Comparison of ENCODE assay signal across 9 mouse cellular contexts in the genomic region with DNA sequence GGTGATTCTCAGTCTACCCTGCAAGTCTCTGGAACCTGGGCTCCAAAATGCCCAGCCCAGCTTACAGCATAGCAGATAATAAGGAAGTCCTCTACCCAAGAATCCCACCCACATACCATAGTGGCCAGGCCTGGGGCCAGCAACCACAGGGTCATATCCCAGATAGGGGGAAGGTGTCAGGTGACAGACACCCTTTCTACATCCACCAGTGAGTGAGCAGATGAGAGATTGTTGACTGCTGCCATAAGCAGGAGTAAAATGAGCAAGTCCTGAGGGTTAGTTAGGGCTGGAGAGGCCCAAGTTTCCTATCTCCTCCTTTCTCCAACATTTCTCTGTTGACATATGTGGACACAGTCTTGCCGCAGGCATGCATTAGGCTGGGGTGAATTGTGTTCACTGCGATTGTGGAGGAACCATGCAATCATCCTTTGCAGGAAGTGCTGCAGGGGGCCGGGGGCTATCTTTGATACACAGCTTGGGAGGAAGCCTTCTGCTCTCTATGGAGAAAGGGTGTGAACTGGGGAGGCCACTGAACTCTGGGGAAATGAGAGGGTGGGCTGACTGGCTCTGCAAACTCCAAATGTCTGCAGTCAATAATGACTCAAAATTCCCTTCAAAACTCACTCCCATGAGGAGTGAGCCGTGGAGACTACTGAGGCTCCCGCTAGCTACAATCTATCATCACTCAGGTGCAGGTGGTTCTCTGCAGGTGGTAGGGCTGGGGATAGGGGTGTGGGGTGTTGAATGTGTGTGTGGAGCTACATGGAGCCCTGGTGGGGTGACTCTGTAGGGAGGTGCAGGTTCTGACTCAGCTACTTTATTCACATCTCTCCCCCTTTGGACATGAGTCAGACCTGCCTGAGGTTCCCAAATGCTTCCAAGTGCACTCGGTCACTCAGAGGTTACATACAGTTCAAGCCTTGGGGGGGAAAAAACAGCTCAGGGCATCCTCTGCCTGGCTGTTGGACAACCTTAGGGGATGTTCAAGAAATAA. TPM values are rescaled to one million over a fixed set of nuclear protein-coding genes. Genes with fewer than 3 reads are reported as not detected.
A peak's percentile ranks its signal among the peaks of the same experiment; 100 is the strongest.
DNase-seq lines count a peak whose midpoint lies in the region; ATAC-seq lines count a peak whose summit lies in the region.
"Had no signal": no experiment of that assay in that cellular context is flagged by ENCODE, and none has a peak within 500 bp of the region (broad histone marks: within the 10 kb centered on the region; RNA-seq: fewer than 3 reads in every experiment).

No protein-coding gene starts in this region.

- intact Hi-C loops in heart, postnatal 25 days (cut with DNase I), result no loop called here

- ATAC-seq in monocyte, adult 5-6 weeks (replicated peaks; ENCODE audit: insufficient number of reproducible peaks, low FRiP score, low TSS enrichment, poor library complexity, severe bottlenecking), result peak; percentile 28

- DNase-seq in heart, adult 11 months, result peak; percentile 92
- DNase-seq in heart, postnatal 25 days (ENCODE audit: low spot score), result no peak
- DNase-seq in 416B (ENCODE audit: low read depth), result peak; percentile 92
- DNase-seq in fibroblast of lung, adult 2 months (ENCODE audit: low read depth), result peak; percentile 46
- DNase-seq in right cerebral cortex, postnatal 10 days (ENCODE audit: low spot score in 2 of 2), result no peak
- no peak for DNase-seq in kidney, adult 9 months
- no peak for DNase-seq in kidney, adult 11 months
- DNase-seq: adrenal gland, postnatal 10 days had no signal

RNA-seq across cellular contexts. Expression of a gene that starts 1.3 kb away (rescaled TPM):
- total RNA-seq in heart, postnatal 25 days (2021), result 1 to 10 TPM; 6.1 to 6.4 TPM
- total RNA-seq in monocyte, adult 5-6 weeks (2017), result 1,034 to 1,189 TPM (median 1,065 TPM) in 3 replicates

RNA-seq across cellular contexts. Expression of a gene that starts 15.7 kb away (rescaled TPM):
- 1 to 10 TPM; 8.6 to 9.9 TPM for total RNA-seq in heart, postnatal 25 days (2021)
- total RNA-seq in monocyte, adult 5-6 weeks (2017), result 24.9 to 35.4 TPM (median 27.8 TPM) in 3 replicates

RNA-seq across cellular contexts. Expression of a gene that starts 50.2 kb away (rescaled TPM):
- 100 to 1,000 TPM; 124 to 138 TPM for total RNA-seq in heart, postnatal 25 days (2021)
- 79.9 to 128 TPM (median 104 TPM) in 3 replicates for total RNA-seq in monocyte, adult 5-6 weeks (2017)

Comparison
In these comparisons a context has a peak if more than half of its experiments do, and no peak if none do; other contexts are left out.
1. DNase-seq: peak in heart, adult 11 months (single experiment), 416B (single experiment) and fibroblast of lung, adult 2 months (single experiment); none in heart, postnatal 25 days (single experiment), right cerebral cortex, postnatal 10 days (0 of 2), kidney, adult 9 months (single experiment) and kidney, adult 11 months (single experiment).
2. RNA of a gene that starts 1.3 kb away (total RNA-seq): 1,034 to 1,189 TPM in monocyte, adult 5-6 weeks; 6.1 to 6.4 TPM in heart, postnatal 25 days; every median in the first group is over 100 times any median in the second.